Mouse (Mus musculus): ENCODE measurements at regions not wholly inside any gene's neighbourhood (a gene's known extent, or its start where the extent isn't known, plus 50 kb on each side); places are given as distances from the start of the nearest gene placed in this dataset.

GRCm38 (mm10) chr1:45745136-45745535 lies 49.8 kb upstream of the Wdr75 start:
- Histone ChIP-seq H3K4me3 (ENCODE audit: control insufficient read depth in 1 of 2, insufficient read depth in 1 of 2, low read depth in 1 of 2, low read length in 2 of 2) (no peak overlapping the region), H3K27me3 (ENCODE audit: control insufficient read depth, insufficient read depth, low read length) (no peaks in the 10 kb centered on the region), H3K27ac (replicated peaks in 1 of 2; ENCODE audit: control insufficient read depth in 1 of 2, insufficient read depth in 1 of 2, low read depth in 2 of 2, low read length in 2 of 2) (no peak overlapping the region), H3K4me1 (ENCODE audit: control insufficient read depth in 2 of 2, insufficient read depth in 2 of 2, low read length in 2 of 2) (no peaks in the 10 kb centered on the region), H3K9ac (ENCODE audit: low read length) (no peak overlapping the region), H3K36me3 (ENCODE audit: control insufficient read depth, insufficient read depth, low read length) (no peaks in the 10 kb centered on the region), H3K4me2 (ENCODE audit: low read length) (no peak overlapping the region), H3K9me3 (ENCODE audit: control insufficient read depth, low read length) (peaks cover 10% of the 10 kb centered on the region)
- WGBS = 73% methylated on average over 1 of the region's 1 CpGs
- no peak for ATAC-seq (ENCODE audit: insufficient number of reproducible peaks, insufficient read depth, low FRiP score, low read depth)
